Mouse (Mus musculus) MEL (cell line): ENCODE results near the gene Med23.

ENCODE experiments used
- CTCF ChIP-seq, 3 experiments: IDR thresholded peaks in 2 of 3; conservative IDR thresholded peaks in 1 of 3; 2 replicates each; pipeline ENCODE4 v1.5.1; 2011 to 2012; ENCODE audit warnings: low read length in 3 of 3, low read depth in 2 of 3, mild to moderate bottlenecking in 2 of 3, improper control_type of control experiment in 1 of 3, inconsistent platforms in 1 of 3, mixed read lengths in 1 of 3, moderate library complexity in 1 of 3; ENCODE audit not compliant: control insufficient read depth in 1 of 3, insufficient read depth in 1 of 3, poor library complexity in 1 of 3, severe bottlenecking in 1 of 3
- NELFE ChIP-seq: IDR thresholded peaks from 2 replicates; pipeline ENCODE4 v1.6.1; 2011; ENCODE audit warnings: low read depth, low read length, improper control_type of control experiment
- NRF1 ChIP-seq: IDR thresholded peaks from 2 replicates; pipeline ENCODE4 v1.6.1; 2014; ENCODE audit warnings: low read depth, mild to moderate bottlenecking, inconsistent platforms, low read length, improper control_type of control experiment, moderate library complexity; ENCODE audit not compliant: poor library complexity, insufficient read depth, severe bottlenecking
- POLR2A ChIP-seq, 2 experiments: IDR thresholded peaks; 2 replicates each; pipeline ENCODE4 v1.6.1; 2011 to 2012; ENCODE audit warnings: low read length in 2 of 2, mild to moderate bottlenecking in 2 of 2, control low read depth in 1 of 2, improper control_type of control experiment in 1 of 2, low read depth in 1 of 2, moderate library complexity in 1 of 2; ENCODE audit not compliant: control insufficient read depth in 1 of 2, insufficient read depth in 1 of 2, poor library complexity in 1 of 2
- POLR2AphosphoS5 ChIP-seq: IDR thresholded peaks from 2 replicates; pipeline ENCODE4 v1.6.1; 2012; ENCODE audit warnings: low read depth, borderline replicate concordance, mild to moderate bottlenecking, inconsistent platforms, low read length, moderate library complexity, mixed read lengths
- RAD21 ChIP-seq: IDR thresholded peaks from 2 replicates; pipeline ENCODE4 v1.6.1; 2011; ENCODE audit warnings: mild to moderate bottlenecking, low read depth, low read length, improper control_type of control experiment
- USF1 ChIP-seq: IDR thresholded peaks from 2 replicates; pipeline ENCODE4 v1.6.1; 2014; ENCODE audit warnings: low read depth, mild to moderate bottlenecking, inconsistent platforms, low read length, improper control_type of control experiment, moderate library complexity
- ZC3H11A ChIP-seq: IDR thresholded peaks from 2 replicates; pipeline ENCODE4 v1.6.1; 2012; ENCODE audit warnings: low read depth, mild to moderate bottlenecking, inconsistent platforms, low read length, improper control_type of control experiment
- ZMIZ1 ChIP-seq: IDR thresholded peaks from 2 replicates; pipeline ENCODE4 v1.6.1; 2012; ENCODE audit warnings: low read depth, mild to moderate bottlenecking, inconsistent platforms, low read length, improper control_type of control experiment, moderate library complexity
- ZNF384 ChIP-seq: IDR thresholded peaks from 2 replicates; pipeline ENCODE4 v1.6.1; 2012; ENCODE audit warnings: low read depth, mild to moderate bottlenecking, inconsistent platforms, low read length, improper control_type of control experiment

DNA sequence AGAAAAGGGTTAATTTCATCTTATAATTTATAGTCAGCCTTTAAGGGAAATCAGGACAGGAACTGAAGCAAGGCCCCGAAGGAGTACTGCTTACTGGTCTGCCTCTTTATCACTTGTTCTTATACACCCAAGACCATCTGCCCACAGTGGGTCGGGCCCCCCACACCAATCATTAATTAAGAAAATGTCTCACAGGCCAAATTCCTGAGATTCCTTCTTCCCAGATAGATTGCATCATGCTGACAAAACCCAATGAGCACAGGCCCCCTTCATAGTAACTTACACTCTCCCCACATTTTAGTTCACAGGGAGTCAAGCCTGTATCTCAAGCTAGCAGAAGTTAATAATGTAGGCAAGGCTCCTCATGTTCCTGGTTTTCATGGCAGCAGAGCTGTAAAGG is 27.8 kb upstream of the Med23 start:
- TF ChIP-seq CTCF (IDR thresholded peaks at IDR 0.05 in 2 of 3, conservative IDR thresholded peaks at IDR 0.05 in 1 of 3; ENCODE audit: control insufficient read depth in 1 of 3, insufficient read depth in 1 of 3, low read depth in 2 of 3, low read length in 3 of 3, poor library complexity in 1 of 3, severe bottlenecking in 1 of 3) (no peak), POLR2A (IDR thresholded peaks at IDR 0.05; ENCODE audit: control insufficient read depth in 1 of 2, insufficient read depth in 1 of 2, low read depth in 1 of 2, low read length in 2 of 2, poor library complexity in 1 of 2) (no peak), NRF1 (no peak), NELFE (no peak), RAD21 (no peak), POLR2AphosphoS5 (no peak), ZMIZ1 (no peak), ZC3H11A (no peak), USF1 (no peak), ZNF384 (no peak)
